Mouse (Mus musculus): ENCODE measurements around the gene Nicn1.

DNA sequence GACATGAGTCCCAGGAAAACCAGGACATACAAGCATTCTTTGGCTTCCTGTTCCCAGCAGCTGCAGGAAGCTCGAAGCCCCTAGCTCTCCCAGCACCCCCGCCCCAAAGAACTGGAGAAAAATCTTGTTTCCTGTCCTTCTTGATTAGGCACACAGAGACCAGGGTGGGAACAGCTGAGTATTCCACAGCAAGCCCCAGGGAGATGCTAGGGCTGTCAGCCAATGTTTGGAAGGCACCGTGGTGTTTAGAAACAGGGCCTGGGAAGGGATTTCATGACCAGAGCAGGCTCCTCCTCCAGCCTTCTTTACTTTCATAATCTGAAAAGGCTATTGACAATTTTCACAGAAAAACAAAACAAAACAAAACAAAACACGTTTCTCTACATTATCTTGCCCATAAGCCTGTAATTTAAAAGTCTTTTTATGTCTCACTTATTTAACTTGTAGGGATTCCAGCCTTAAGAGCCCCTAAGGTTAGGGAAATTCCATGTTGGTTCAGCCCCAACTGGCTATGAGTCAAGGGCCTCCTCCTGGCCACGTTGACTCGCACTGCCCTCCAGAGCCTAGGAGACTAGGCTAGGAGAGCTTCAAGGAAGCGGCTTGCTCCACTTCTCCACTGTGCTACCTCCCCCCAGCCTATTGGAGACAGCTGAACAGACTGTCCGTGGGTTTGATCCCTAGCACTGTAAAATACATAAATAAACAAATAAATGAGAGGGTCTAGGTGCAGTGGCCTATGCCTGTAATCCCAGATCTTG, 10.0 kb upstream of the Nicn1 start:
- TF ChIP-seq CTCF (IDR thresholded peaks at IDR 0.05; ENCODE audit: control insufficient read depth, insufficient read depth, insufficient replicate concordance, low read depth, low read length) = no peak
- no peak for TF ChIP-seq POLR2A (IDR thresholded peaks at IDR 0.05; ENCODE audit: control insufficient read depth, low read depth, low read length)
